Mouse (Mus musculus): ENCODE data around the gene Tas2r134. TPM values are rescaled to one million over a fixed set of nuclear protein-coding genes. Genes with fewer than 3 reads are reported as not detected.

The Tas2r134 gene
- polyA plus RNA-seq, 1 experiment from 2014 or later, result not detected

DNA sequence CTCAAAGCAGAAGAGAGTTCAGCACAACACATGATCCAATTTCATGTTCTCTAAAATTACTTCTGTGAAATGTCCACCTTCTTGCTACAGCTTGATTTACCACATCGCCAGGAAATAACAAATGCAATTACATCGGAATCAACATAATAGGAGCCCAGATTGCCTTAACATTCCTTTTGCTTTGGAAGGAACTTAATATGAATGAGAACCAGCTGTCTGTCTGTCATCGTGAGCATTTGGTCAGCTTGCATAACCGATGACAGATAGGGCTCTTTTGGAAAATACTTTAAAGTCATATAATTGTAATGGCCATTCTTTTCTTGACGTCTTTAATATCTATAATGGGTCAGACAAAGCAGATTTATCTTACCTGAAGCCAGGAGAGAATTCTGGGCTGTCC, 31.0 kb downstream of the Tas2r134 start:
- Histone ChIP-seq H3K4me1 (no peaks in the 10 kb centered on the region), H3K4me2 (replicated peaks) (no peak overlapping the region), H3K27me3 (no peaks in the 10 kb centered on the region), H3K36me3 (no peaks in the 10 kb centered on the region), H3K4me3 (no peak overlapping the region), H3K9me3 (no peaks in the 10 kb centered on the region), H3K27ac (replicated peaks) (no peak overlapping the region), H3K9ac (replicated peaks) (no peak overlapping the region)
- 56% methylated on average over 5 of the region's 5 CpGs for WGBS
- no peak for ATAC-seq (replicated peaks)

DNA sequence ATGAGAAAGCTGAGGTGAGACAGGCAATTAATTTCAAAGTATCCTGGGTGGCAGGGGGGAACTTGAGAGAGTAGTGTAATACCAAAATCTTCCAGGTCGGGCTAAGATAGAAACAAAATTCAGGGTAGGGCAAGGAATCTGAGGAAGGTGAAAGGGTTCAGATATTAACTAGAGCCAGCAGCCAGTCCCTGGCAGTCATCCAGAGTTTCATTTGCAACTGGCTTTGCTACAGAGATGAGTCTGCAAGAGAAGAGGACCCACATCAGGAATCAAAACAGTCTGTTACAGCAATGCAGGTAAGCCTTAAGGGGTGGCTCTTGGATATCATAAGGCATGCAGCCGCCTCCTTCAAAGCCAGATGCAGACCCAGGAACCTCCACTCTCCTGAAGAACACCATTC, 47.0 kb downstream of the Tas2r134 start:
- Histone ChIP-seq H3K27me3 (no peaks in the 10 kb centered on the region), H3K4me1 (no peaks in the 10 kb centered on the region), H3K9me3 (no peaks in the 10 kb centered on the region), H3K36me3 (no peaks in the 10 kb centered on the region), H3K9ac (replicated peaks) (no peak overlapping the region), H3K4me3 (no peak overlapping the region), H3K4me2 (replicated peaks) (no peak overlapping the region), H3K27ac (replicated peaks) (no peak overlapping the region)
- WGBS, result 78% methylated on average over 2 of the region's 2 CpGs
- no peak for ATAC-seq (replicated peaks)
